Mouse (Mus musculus): ENCODE results near the gene Rnf31.

Gene Rnf31

GRCm38 (mm10) chr14:55577871-55578667, 13.4 kb upstream of the Rnf31 start, which contains the start of gene Psme1:
Gene Psme1, plus strand, starts transcription at chr14:55578123.
- peak; percentile 80 for DNase-seq (ENCODE audit: low spot score)

- no peak for DNase-seq (ENCODE audit: low spot score)
Observed at GRCm38 (mm10) chr14:55578668-55579269, 12.7 kb upstream of the Rnf31 start.

- DNase-seq (ENCODE audit: low spot score): no peak
Observed at GRCm38 (mm10) chr14:55579511-55580496, 11.7 kb upstream of the Rnf31 start.

GRCm38 (mm10) chr14:55580731-55581130, 10.8 kb upstream of the Rnf31 start:
- DNase-seq (ENCODE audit: low spot score): no peak

- no peak for DNase-seq (ENCODE audit: low spot score)
Observed at GRCm38 (mm10) chr14:55581981-55582681, 9.4 kb upstream of the Rnf31 start.

- DNase-seq (ENCODE audit: low spot score): no peak
Observed at GRCm38 (mm10) chr14:55584303-55584701, 7.2 kb upstream of the Rnf31 start.

GRCm38 (mm10) chr14:55584702-55585565, 6.6 kb upstream of the Rnf31 start, which contains the start of gene Emc9:
Gene Emc9, minus strand, starts transcription at chr14:55585302.
- DNase-seq (ENCODE audit: low spot score): peak; percentile 58

- no peak for DNase-seq (ENCODE audit: low spot score)
Observed at GRCm38 (mm10) chr14:55585566-55585960, 5.9 kb upstream of the Rnf31 start.

GRCm38 (mm10) chr14:55586149-55586548, 5.4 kb upstream of the Rnf31 start:
- DNase-seq (ENCODE audit: low spot score): no peak

- no peak for DNase-seq (ENCODE audit: low spot score)
Observed at GRCm38 (mm10) chr14:55589271-55589670, 2.2 kb upstream of the Rnf31 start.

- DNase-seq (ENCODE audit: low spot score): no peak
Observed at GRCm38 (mm10) chr14:55589771-55590448, 1.6 kb upstream of the Rnf31 start.

GRCm38 (mm10) chr14:55590748-55591330, 669 bp upstream of the Rnf31 start, which contains the start of gene Psme2:
Gene Psme2, minus strand, starts transcription at chr14:55591113.
- peak; percentile 93 for DNase-seq (ENCODE audit: low spot score)

GRCm38 (mm10) chr14:55592226-55592625, 718 bp downstream of the Rnf31 start:
- DNase-seq (ENCODE audit: low spot score): no peak

- DNase-seq (ENCODE audit: low spot score): no peak
Observed at GRCm38 (mm10) chr14:55596036-55596690, 4.7 kb downstream of the Rnf31 start.

- no peak for DNase-seq (ENCODE audit: low spot score)
Observed at GRCm38 (mm10) chr14:55598521-55599390, 7.2 kb downstream of the Rnf31 start.

- no peak for DNase-seq (ENCODE audit: low spot score)
Observed at GRCm38 (mm10) chr14:55603271-55603632, 11.7 kb downstream of the Rnf31 start, which contains the start of gene Irf9. Gene Irf9, plus strand, starts transcription at chr14:55603571.

GRCm38 (mm10) chr14:55603633-55604576, 12.4 kb downstream of the Rnf31 start:
- peak; percentile 90 for DNase-seq (ENCODE audit: low spot score)
